Mouse (Mus musculus): ENCODE results near the gene Yipf3.

Yipf3 gene

GRCm38 (mm10) chr17:46247512-46248188, at the start of gene Yipf3, which contains the start of gene Polr1c:
Yipf3 (plus strand) TSS chr17:46248080.
Polr1c (minus strand) TSS chr17:46248054.
- DNase-seq (ENCODE audit: low spot score in 2 of 2), result peak; percentile 90 to 96

GRCm38 (mm10) chr17:46201151-46201550, 46.7 kb upstream of the Yipf3 start:
- peak in 1 of 2 experiments; percentile 44 for DNase-seq (ENCODE audit: low spot score in 2 of 2)

GRCm38 (mm10) chr17:46202421-46203071, 45.3 kb upstream of the Yipf3 start, which contains the start of the genes Polh and Xpo5:
Polh (minus strand) TSS chr17:46202645.
Xpo5 (plus strand) TSS chr17:46202782.
- peak; percentile 92 to 96 for DNase-seq (ENCODE audit: low spot score in 2 of 2)

GRCm38 (mm10) chr17:46203078-46203477, 44.8 kb upstream of the Yipf3 start:
- no peak for DNase-seq (ENCODE audit: low spot score in 2 of 2)

DNA sequence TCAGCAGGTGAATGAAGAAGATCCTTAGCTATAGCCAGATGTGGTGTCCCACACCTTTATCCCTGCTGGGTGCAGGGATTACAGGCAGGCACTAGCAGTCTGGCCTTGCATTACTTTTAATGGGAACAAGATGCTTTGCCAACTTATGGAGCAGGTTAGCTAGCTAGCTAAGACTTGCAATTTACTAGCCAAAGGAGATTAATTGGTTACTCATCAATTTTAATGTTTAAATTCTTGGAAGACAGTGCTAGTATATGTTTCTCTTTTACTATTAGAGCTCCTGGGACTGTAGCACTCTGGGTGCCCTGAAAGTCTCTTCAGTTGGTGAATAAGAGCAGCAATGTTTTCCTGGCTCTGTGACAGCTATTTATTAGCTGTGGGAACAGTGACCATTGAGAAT, 41.2 kb upstream of the Yipf3 start:
- DNase-seq (ENCODE audit: low spot score in 2 of 2), result no peak

DNA sequence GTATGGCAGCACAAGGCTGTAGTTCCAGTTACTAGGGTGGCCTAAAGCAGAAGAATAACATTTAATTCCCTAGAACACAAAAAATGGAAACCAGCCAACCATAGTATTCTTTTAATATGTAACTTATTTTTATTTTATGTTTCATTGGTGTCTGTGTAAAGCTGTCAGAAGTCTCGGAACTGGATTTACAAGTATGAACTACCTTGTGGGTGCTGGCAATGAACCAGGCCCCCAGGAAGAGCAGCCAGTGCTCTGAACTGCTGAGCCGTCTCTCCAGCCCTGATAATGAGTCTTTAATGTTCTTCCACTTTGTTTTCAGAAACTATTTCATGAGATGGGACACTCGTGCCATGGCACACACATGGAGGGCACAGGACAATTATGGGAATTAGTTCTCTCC, 37.3 kb upstream of the Yipf3 start:
- DNase-seq (ENCODE audit: low spot score in 2 of 2), result no peak

GRCm38 (mm10) chr17:46221601-46222000, 26.3 kb upstream of the Yipf3 start:
- DNase-seq (ENCODE audit: low spot score in 2 of 2), result no peak

GRCm38 (mm10) chr17:46227576-46227975, 20.3 kb upstream of the Yipf3 start:
- DNase-seq (ENCODE audit: low spot score in 2 of 2), result no peak

DNA sequence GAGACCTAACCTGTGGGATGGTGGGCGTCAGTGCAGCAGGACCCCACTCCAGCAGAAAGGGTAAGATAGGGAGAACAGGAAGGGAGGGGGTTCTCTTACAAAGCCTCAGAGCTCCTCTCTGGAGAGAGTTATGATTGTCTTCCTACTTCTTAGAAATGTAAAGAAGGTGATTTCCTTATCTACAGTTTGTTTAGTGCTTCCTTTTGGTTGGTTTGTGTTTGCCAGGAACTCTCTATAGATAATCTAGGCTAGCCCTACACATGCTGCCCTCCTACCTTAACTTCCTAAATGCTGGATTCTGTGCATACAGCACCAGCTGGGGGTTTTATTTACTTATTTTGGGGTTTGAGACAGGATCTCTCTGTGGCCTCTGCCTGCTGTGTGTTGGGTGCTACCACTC, 11.8 kb upstream of the Yipf3 start:
- DNase-seq (ENCODE audit: low spot score in 2 of 2), result no peak

DNA sequence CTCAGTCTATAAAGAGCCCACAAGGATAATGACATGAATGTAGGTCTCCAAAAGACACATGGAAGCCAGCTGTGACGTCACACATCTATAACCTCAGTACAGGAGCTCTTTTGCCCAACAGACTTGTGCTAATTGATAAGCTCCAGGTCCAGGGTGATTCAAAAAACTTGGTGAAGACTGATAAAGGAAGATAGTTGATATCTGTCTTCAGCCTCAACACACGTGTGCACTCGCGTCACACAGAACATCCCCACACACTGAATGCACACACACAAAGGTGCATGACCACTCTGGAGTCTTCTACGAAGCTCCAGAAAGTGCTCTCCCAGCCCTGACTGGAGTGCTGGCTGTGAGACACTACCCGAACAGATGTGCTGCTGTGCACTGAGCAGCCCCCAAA, 10.8 kb upstream of the Yipf3 start:
- DNase-seq (ENCODE audit: low spot score in 2 of 2), result no peak

- DNase-seq (ENCODE audit: low spot score in 2 of 2), result no peak
These were observed 10.4 kb upstream of the Yipf3 start for GRCm38 (mm10) chr17:46237480-46237879.

- no peak for DNase-seq (ENCODE audit: low spot score in 2 of 2)
These were observed 8.3 kb upstream of the Yipf3 start for GRCm38 (mm10) chr17:46239516-46240114.

DNA sequence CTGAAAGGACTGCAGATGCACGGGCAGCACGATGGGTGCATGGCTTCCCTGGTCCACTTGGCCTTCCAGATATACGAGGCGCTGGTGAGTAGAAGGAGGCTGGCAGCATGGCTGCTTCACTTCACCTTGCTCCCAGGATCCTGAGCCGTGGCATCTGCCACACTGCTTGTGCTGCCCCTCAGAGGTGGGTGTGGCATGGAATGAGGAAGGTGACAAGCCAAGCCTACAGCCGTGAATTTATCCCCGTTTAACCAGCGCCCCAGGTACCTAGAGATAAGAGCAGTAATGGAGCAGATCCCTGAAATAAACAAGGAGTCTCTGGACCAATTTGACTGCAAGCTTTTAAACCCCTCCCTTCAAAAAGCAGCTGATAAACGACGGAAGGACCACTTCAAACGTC, 6.4 kb upstream of the Yipf3 start:
- DNase-seq (ENCODE audit: low spot score in 2 of 2), result no peak

- no peak for DNase-seq (ENCODE audit: low spot score in 2 of 2)
These were observed 5.6 kb upstream of the Yipf3 start for GRCm38 (mm10) chr17:46242274-46242673.

DNA sequence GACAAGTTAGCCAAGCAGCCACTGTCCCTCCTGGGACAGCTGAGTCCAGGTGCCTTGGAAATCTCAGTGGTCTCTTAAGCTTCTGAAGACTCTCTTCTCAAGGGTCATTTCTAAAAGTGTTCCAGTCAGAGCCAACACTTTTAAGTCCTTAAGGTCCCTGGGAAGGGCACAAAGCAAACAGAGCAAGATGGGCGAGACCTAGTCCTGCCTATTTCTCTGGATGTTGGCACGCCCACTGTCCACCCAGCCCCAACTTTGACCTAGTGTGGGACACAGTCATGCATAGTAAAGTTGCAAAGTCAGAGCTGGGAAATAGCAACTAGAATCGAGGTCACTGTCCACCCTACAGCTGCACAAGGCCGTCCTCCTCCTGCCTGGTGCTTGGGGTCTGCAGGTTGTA, 4.9 kb upstream of the Yipf3 start:
- DNase-seq (ENCODE audit: low spot score in 2 of 2), result no peak

DNA sequence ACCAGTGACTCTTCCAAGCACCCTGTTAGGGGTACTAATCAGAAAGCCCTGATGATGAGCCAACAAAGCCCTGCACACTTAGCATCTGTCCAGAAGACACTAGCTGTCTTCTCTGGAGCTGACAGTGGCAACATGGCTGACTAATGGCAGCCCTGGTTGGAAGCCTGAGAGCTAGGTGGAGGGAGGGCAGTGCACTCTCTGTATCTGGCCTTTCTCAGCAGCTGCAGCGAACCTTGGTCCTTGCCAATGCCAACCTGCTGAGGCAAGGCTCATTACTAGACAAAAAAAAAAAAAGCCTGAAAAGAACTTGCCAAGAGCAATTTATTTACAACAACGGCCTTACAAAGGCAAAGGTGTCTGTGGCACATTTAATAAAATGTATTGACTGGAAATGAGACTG, 4.3 kb upstream of the Yipf3 start:
- DNase-seq (ENCODE audit: low spot score in 2 of 2), result no peak

DNA sequence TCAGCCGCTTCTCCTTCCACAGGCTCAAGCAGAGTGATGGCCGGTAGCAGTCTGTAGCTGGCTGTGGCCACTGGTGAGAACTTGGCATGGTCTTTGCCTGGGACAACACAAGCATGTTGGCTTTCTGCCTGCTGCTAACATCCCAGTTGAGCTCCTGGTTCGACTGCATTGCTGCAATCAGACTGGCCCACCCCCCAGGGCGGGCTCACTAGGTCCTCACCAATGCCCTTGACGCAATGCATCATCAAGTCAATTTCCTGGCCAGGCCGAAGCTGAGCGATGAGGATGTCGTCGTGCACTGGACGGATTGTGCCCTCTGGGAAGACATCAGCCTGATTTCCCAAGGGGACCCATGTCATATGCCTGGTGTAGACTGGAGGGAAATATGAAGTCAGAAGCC, 3.3 kb upstream of the Yipf3 start:
- no peak for DNase-seq (ENCODE audit: low spot score in 2 of 2)

DNA sequence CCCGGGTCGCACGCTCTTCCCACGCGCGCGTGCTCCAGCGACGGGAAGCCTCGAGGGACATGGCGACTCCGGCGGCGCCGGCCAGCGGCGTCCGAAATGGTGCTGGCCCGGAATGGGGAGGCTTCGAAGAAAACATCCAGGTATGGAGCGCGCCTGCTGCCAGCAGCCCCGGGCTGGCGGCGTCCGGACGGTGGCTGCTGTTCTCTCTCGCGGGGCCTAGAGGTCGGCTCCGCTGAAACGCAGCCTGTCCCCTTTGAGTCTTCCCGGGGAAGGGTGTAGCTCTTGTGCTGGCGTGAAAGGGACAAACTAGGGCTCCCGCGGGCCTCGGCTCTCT, 276 bp downstream of the Yipf3 start:
- DNase-seq (ENCODE audit: low spot score in 2 of 2), result no peak

- no peak for DNase-seq (ENCODE audit: low spot score in 2 of 2)
These were observed 3.3 kb downstream of the Yipf3 start for GRCm38 (mm10) chr17:46251174-46251573.

- DNase-seq (ENCODE audit: low spot score in 2 of 2), result peak in 1 of 2 experiments; percentile 62
These were observed 4.9 kb downstream of the Yipf3 start for GRCm38 (mm10) chr17:46252571-46253451.

DNA sequence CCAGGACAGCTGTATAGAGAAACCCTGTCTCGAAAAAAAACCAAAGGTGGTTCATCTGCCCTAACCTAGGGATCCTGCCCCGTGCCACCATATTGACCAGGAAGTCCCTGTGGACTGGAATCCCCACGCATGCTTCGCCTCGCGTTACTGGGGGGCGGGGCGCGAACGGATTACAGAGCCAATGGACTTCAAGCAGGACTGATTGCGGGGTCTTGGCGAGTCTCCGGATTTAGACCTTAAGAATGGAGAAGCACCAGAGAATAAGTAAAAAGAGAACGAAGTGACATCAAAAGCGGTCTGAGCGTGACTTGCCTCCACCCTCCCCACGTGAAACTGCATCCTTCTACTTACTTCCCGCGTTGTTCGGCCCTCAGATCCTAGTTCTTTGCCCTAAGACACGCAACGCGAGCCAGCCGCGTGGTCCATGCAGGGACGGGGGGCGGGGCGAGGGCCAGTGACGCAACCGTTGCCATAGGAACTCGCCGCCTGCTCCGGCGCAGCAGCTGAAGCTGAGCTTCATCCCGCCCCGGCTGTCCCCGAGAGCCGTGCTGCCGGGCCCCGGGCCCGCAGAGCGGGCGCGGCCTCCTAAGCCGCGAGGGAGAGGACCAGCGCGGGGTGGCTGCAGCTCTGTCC, 5.7 kb downstream of the Yipf3 start, which contains the start of gene Lrrc73:
Gene Lrrc73, plus strand, starts transcription at position 80 of the 633 bp plus-strand sequence.
- peak; percentile 84 to 93 for DNase-seq (ENCODE audit: low spot score in 2 of 2)

All from spleen, postnatal 10 days (tissue).